Mouse (Mus musculus): ENCODE measurements around the gene 9130204L05Rik. TPM values are rescaled to one million over a fixed set of nuclear protein-coding genes. Genes with fewer than 3 reads are reported as not detected.

The 9130204L05Rik gene
- polyA plus RNA-seq (2015; fragmentation: Nextera tagmentation; extraction: Ambion mirVana), result not detected in 2 replicates

GRCm38 (mm10) chr3:91090703-91091102 lies at the start of gene 9130204L05Rik:
Gene 9130204L05Rik, minus strand, starts transcription at chr3:91090803.
- no peak within 1 kb of the TSS for H3K4me3 ChIP-seq (ENCODE audit: low read depth, low read length)
- no peak within 1 kb of the TSS for H3K27ac ChIP-seq (ENCODE audit: low read length)
- no peaks in the 10 kb centered on the region for H3K27me3 ChIP-seq (replicated peaks; ENCODE audit: insufficient read depth, low read length)
- H3K4me1 ChIP-seq (ENCODE audit: insufficient read depth, low read depth, low read length), result no peaks in the 10 kb centered on the region
- no peaks in the 10 kb centered on the region for H3K36me3 ChIP-seq (ENCODE audit: insufficient read depth, low read length)
- no peak within 1 kb of the TSS for H3K4me2 ChIP-seq (replicated peaks; ENCODE audit: low read depth, low read length)
- ATAC-seq, result no peak
- DNase-seq (ENCODE audit: low spot score), result no peak
- no peaks in the 10 kb centered on the region for H3K9me3 ChIP-seq (ENCODE audit: low read length)
- H3K9ac ChIP-seq (replicated peaks; ENCODE audit: low read depth), result no peak within 1 kb of the TSS
- WGBS, result 55% methylated on average over 2 of the region's 2 CpGs
- TF ChIP-seq EP300 (IDR thresholded peaks at IDR 0.05) (no peak), CTCF (IDR thresholded peaks at IDR 0.05) (no peak)

GRCm38 (mm10) chr3:91108696-91109095 lies 18.1 kb upstream of the 9130204L05Rik start:
- H3K9me3 ChIP-seq (ENCODE audit: low read length), result no peaks in the 10 kb centered on the region
- no peaks in the 10 kb centered on the region for H3K36me3 ChIP-seq (ENCODE audit: insufficient read depth, low read length)
- H3K27me3 ChIP-seq (replicated peaks; ENCODE audit: insufficient read depth, low read length), result no peaks in the 10 kb centered on the region
- no peak for ATAC-seq
- H3K9ac ChIP-seq (replicated peaks; ENCODE audit: low read depth), result no peak overlapping the region
- no peak overlapping the region for H3K4me2 ChIP-seq (replicated peaks; ENCODE audit: low read depth, low read length)
- no peak overlapping the region for H3K27ac ChIP-seq (ENCODE audit: low read length)
- no peak for DNase-seq (ENCODE audit: low spot score)
- no peak overlapping the region for H3K4me3 ChIP-seq (ENCODE audit: low read depth, low read length)
- no peak for TF ChIP-seq EP300 (IDR thresholded peaks at IDR 0.05)
- TF ChIP-seq CTCF (IDR thresholded peaks at IDR 0.05), result no peak
- H3K4me1 ChIP-seq (ENCODE audit: insufficient read depth, low read depth, low read length), result no peaks in the 10 kb centered on the region

- 5% methylated on average over 1 of the region's 1 CpGs for WGBS
- DNase-seq (ENCODE audit: low spot score), result no peak
These were observed 31.4 kb downstream of the 9130204L05Rik start for GRCm38 (mm10) chr3:91059211-91059610.

GRCm38 (mm10) chr3:91052654-91053053 lies 37.9 kb downstream of the 9130204L05Rik start:
- Histone ChIP-seq H3K27me3 (replicated peaks; ENCODE audit: insufficient read depth, low read length) (no peaks in the 10 kb centered on the region), H3K9me3 (ENCODE audit: low read length) (no peaks in the 10 kb centered on the region), H3K4me2 (replicated peaks; ENCODE audit: low read depth, low read length) (no peak overlapping the region), H3K4me3 (ENCODE audit: low read depth, low read length) (no peak overlapping the region), H3K36me3 (ENCODE audit: insufficient read depth, low read length) (no peaks in the 10 kb centered on the region), H3K27ac (ENCODE audit: low read length) (no peak overlapping the region), H3K9ac (replicated peaks; ENCODE audit: low read depth) (no peak overlapping the region), H3K4me1 (ENCODE audit: insufficient read depth, low read depth, low read length) (no peaks in the 10 kb centered on the region)
- ATAC-seq (no peak), DNase-seq (ENCODE audit: low spot score) (no peak)
- WGBS, result 10% methylated on average over 1 of the region's 1 CpGs
- TF ChIP-seq CTCF (IDR thresholded peaks at IDR 0.05) (no peak), EP300 (IDR thresholded peaks at IDR 0.05) (no peak)

More at GRCm38 (mm10) chr3:91059211-91059610, 31.4 kb downstream of the 9130204L05Rik start:
- no peak overlapping the region for H3K4me3 ChIP-seq (ENCODE audit: low read depth, low read length)
- H3K4me2 ChIP-seq (replicated peaks; ENCODE audit: low read depth, low read length), result no peak overlapping the region
- no peak overlapping the region for H3K9ac ChIP-seq (replicated peaks; ENCODE audit: low read depth)
- no peaks in the 10 kb centered on the region for H3K4me1 ChIP-seq (ENCODE audit: insufficient read depth, low read depth, low read length)
- H3K9me3 ChIP-seq (ENCODE audit: low read length), result no peaks in the 10 kb centered on the region
- H3K36me3 ChIP-seq (ENCODE audit: insufficient read depth, low read length), result no peaks in the 10 kb centered on the region
- no peak for TF ChIP-seq EP300 (IDR thresholded peaks at IDR 0.05)
- 0 out of 2 replicates have a peak, but pooled peaks have one; percentile 6 for TF ChIP-seq CTCF (IDR thresholded peaks at IDR 0.05)
- no peak for ATAC-seq
- no peak overlapping the region for H3K27ac ChIP-seq (ENCODE audit: low read length)
- no peaks in the 10 kb centered on the region for H3K27me3 ChIP-seq (replicated peaks; ENCODE audit: insufficient read depth, low read length)

All from lung, postnatal 0 days (tissue).